Mouse (Mus musculus) urinary bladder, postnatal 36 days (tissue): ENCODE data around the gene Orai3.

Source experiments
- DNase-seq, 2 experiments: peaks; one replicate each; pipeline ENCODE4 v3.0.0; 2022; ENCODE audit warnings: low spot score in 2 of 2, mixed read lengths in 1 of 2

Gene Orai3

GRCm38 (mm10) chr7:127799211-127799610, 29.6 kb downstream of the Orai3 start:
- no peak for DNase-seq

- no peak for DNase-seq
These were observed 30.1 kb downstream of the Orai3 start for GRCm38 (mm10) chr7:127799738-127800137.

GRCm38 (mm10) chr7:127800435-127801009, 30.9 kb downstream of the Orai3 start, which contains the start of gene Hsd3b7:
Gene Hsd3b7 (plus strand): TSS chr7:127800604.
- peak; percentile 93 to 95 for DNase-seq

- peak; percentile 31 to 33 for DNase-seq
These were observed 31.5 kb downstream of the Orai3 start for GRCm38 (mm10) chr7:127801010-127801621.

- no peak for DNase-seq
These were observed 32.7 kb downstream of the Orai3 start for GRCm38 (mm10) chr7:127802313-127802712.

GRCm38 (mm10) chr7:127808821-127809220, 39.2 kb downstream of the Orai3 start:
- DNase-seq: no peak

GRCm38 (mm10) chr7:127809846-127810245, 40.2 kb downstream of the Orai3 start:
- no peak for DNase-seq

GRCm38 (mm10) chr7:127810650-127811049, 41.0 kb downstream of the Orai3 start:
- DNase-seq: no peak

- no peak for DNase-seq
These were observed 41.6 kb downstream of the Orai3 start for GRCm38 (mm10) chr7:127811240-127811639.

GRCm38 (mm10) chr7:127812292-127812691, 42.7 kb downstream of the Orai3 start:
- no peak for DNase-seq

- no peak for DNase-seq
These were observed 44.2 kb downstream of the Orai3 start for GRCm38 (mm10) chr7:127813821-127814220.

- DNase-seq: peak in 1 of 2 experiments; percentile 83
These were observed 44.8 kb downstream of the Orai3 start for GRCm38 (mm10) chr7:127814241-127814921.

- no peak for DNase-seq
These were observed 45.6 kb downstream of the Orai3 start for GRCm38 (mm10) chr7:127815116-127815665.

GRCm38 (mm10) chr7:127815954-127816821, 46.6 kb downstream of the Orai3 start:
- peak; percentile 25 to 73 for DNase-seq

GRCm38 (mm10) chr7:127817053-127817452, 47.4 kb downstream of the Orai3 start:
- DNase-seq: no peak

GRCm38 (mm10) chr7:127817776-127818175, 48.2 kb downstream of the Orai3 start:
- no peak for DNase-seq

- no peak for DNase-seq
These were observed 51.4 kb downstream of the Orai3 start for GRCm38 (mm10) chr7:127820836-127821509.

- DNase-seq: no peak
These were observed 52.9 kb downstream of the Orai3 start for GRCm38 (mm10) chr7:127822494-127822893.

- no peak for DNase-seq
These were observed 53.9 kb downstream of the Orai3 start for GRCm38 (mm10) chr7:127823236-127824171.
